Mouse (Mus musculus): ENCODE measurements at regions not wholly inside any gene's neighbourhood (a gene's known extent, or its start where the extent isn't known, plus 50 kb on each side); places are given as distances from the start of the nearest gene placed in this dataset.

DNA sequence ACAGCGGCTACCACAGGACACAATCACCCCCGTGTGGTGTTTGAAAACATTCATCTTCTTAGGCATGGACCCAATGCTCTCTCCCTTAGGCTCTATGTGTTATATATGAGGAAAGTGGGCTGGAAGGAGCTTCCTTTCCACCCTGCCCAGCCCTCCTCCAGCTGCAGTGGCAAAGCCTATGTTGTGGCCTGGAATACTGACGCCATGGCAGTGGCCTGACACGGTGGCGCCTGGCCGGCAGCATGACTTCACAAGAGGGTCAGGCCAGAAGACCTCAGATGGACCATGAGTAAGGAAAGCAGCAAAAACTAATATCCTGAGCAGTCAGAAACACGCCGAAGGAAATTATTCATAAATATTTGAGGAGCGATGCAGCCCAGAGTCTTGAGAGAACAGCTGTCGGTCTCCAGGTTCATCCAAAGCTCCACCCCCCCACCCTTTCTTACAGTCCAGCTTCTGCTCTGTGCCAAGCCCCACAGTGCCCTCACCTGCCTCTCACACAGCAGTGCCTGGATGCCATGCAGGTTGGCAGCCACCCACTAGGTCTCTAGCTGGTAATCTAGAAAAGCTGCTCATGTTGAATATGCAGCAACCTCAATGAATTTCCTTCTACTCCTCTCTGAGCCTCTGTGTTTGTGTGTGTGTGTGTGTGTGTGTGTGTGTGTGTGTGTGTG, 577.3 kb upstream of the Clint1 start:
- Histone ChIP-seq H3K36me3 (ENCODE audit: control insufficient read depth, insufficient read depth, low read length) (no peaks in the 10 kb centered on the region), H3K27me3 (ENCODE audit: control insufficient read depth, insufficient read depth, low read length) (no peaks in the 10 kb centered on the region), H3K27ac (ENCODE audit: control insufficient read depth, insufficient read depth, low read depth, low read length) (no peak overlapping the region), H3K4me3 (ENCODE audit: control insufficient read depth, low read depth, low read length) (no peak overlapping the region), H3K4me1 (ENCODE audit: control insufficient read depth, insufficient read depth, low read length) (no peaks in the 10 kb centered on the region)
- TF ChIP-seq POLR2A (IDR thresholded peaks at IDR 0.05; ENCODE audit: control insufficient read depth, low read depth, low read length): no peak
- TF ChIP-seq CTCF (IDR thresholded peaks at IDR 0.05; ENCODE audit: control insufficient read depth, insufficient read depth, insufficient replicate concordance, low read depth, low read length): no peak

- Histone ChIP-seq H3K4me1 (ENCODE audit: control insufficient read depth, insufficient read depth, low read length) (no peaks in the 10 kb centered on the region), H3K27me3 (ENCODE audit: control insufficient read depth, insufficient read depth, low read length) (no peaks in the 10 kb centered on the region), H3K27ac (ENCODE audit: control insufficient read depth, insufficient read depth, low read depth, low read length) (no peak overlapping the region), H3K36me3 (ENCODE audit: control insufficient read depth, insufficient read depth, low read length) (no peaks in the 10 kb centered on the region), H3K4me3 (ENCODE audit: control insufficient read depth, low read depth, low read length) (no peak overlapping the region)
- TF ChIP-seq CTCF (IDR thresholded peaks at IDR 0.05; ENCODE audit: control insufficient read depth, insufficient read depth, insufficient replicate concordance, low read depth, low read length) (no peak), POLR2A (IDR thresholded peaks at IDR 0.05; ENCODE audit: control insufficient read depth, low read depth, low read length) (no peak)
Measured at GRCm38 (mm10) chr11:45275170-45275569, 576.7 kb upstream of the Clint1 start.

- Histone ChIP-seq H3K27me3 (ENCODE audit: control insufficient read depth, insufficient read depth, low read length) (no peaks in the 10 kb centered on the region), H3K36me3 (ENCODE audit: control insufficient read depth, insufficient read depth, low read length) (no peaks in the 10 kb centered on the region), H3K4me3 (ENCODE audit: control insufficient read depth, low read depth, low read length) (no peak overlapping the region), H3K4me1 (ENCODE audit: control insufficient read depth, insufficient read depth, low read length) (no peaks in the 10 kb centered on the region), H3K27ac (ENCODE audit: control insufficient read depth, insufficient read depth, low read depth, low read length) (no peak overlapping the region)
- TF ChIP-seq CTCF (IDR thresholded peaks at IDR 0.05; ENCODE audit: control insufficient read depth, insufficient read depth, insufficient replicate concordance, low read depth, low read length) (no peak), POLR2A (IDR thresholded peaks at IDR 0.05; ENCODE audit: control insufficient read depth, low read depth, low read length) (no peak)
Measured at GRCm38 (mm10) chr11:45296772-45297171, 555.1 kb upstream of the Clint1 start.

GRCm38 (mm10) chr11:45311934-45312333, 539.9 kb upstream of the Clint1 start:
- H3K4me3 ChIP-seq (ENCODE audit: control insufficient read depth, low read depth, low read length): no peak overlapping the region
- no peak overlapping the region for H3K27ac ChIP-seq (ENCODE audit: control insufficient read depth, insufficient read depth, low read depth, low read length)
- H3K4me1 ChIP-seq (ENCODE audit: control insufficient read depth, insufficient read depth, low read length): no peaks in the 10 kb centered on the region
- H3K27me3 ChIP-seq (ENCODE audit: control insufficient read depth, insufficient read depth, low read length): no peaks in the 10 kb centered on the region
- no peaks in the 10 kb centered on the region for H3K36me3 ChIP-seq (ENCODE audit: control insufficient read depth, insufficient read depth, low read length)
- TF ChIP-seq CTCF (IDR thresholded peaks at IDR 0.05; ENCODE audit: control insufficient read depth, insufficient read depth, insufficient replicate concordance, low read depth, low read length): no peak
- TF ChIP-seq POLR2A (IDR thresholded peaks at IDR 0.05; ENCODE audit: control insufficient read depth, low read depth, low read length): no peak

DNA sequence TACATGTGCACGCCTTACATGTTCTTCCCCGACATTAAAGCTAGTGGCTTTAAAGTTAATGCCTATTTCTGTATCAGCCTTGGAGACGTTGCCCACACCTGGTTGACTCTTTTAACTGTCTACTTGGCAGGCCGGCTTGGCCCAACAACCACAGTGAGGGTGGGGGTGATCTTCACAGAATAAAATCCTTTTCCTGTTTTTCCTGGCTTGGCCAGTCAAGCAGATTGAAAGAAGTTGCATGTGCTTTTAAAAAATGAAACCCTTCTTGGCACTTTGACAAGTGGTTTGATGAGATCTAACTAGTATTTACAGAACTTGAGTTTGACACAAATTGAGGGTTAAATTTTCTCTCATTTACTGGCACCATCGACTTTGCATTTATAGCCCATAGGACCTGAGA, 528.1 kb upstream of the Clint1 start:
- TF ChIP-seq CTCF (IDR thresholded peaks at IDR 0.05; ENCODE audit: control insufficient read depth, insufficient read depth, insufficient replicate concordance, low read depth, low read length) (no peak), POLR2A (IDR thresholded peaks at IDR 0.05; ENCODE audit: control insufficient read depth, low read depth, low read length) (no peak)
- no peaks in the 10 kb centered on the region for H3K4me1 ChIP-seq (ENCODE audit: control insufficient read depth, insufficient read depth, low read length)
- H3K27ac ChIP-seq (ENCODE audit: control insufficient read depth, insufficient read depth, low read depth, low read length): no peak overlapping the region

GRCm38 (mm10) chr11:45330319-45330718, 521.5 kb upstream of the Clint1 start:
- no peak for TF ChIP-seq POLR2A (IDR thresholded peaks at IDR 0.05; ENCODE audit: control insufficient read depth, low read depth, low read length)
- H3K36me3 ChIP-seq (ENCODE audit: control insufficient read depth, insufficient read depth, low read length): no peaks in the 10 kb centered on the region
- H3K4me3 ChIP-seq (ENCODE audit: control insufficient read depth, low read depth, low read length): no peak overlapping the region
- H3K27me3 ChIP-seq (ENCODE audit: control insufficient read depth, insufficient read depth, low read length): no peaks in the 10 kb centered on the region
- H3K4me1 ChIP-seq (ENCODE audit: control insufficient read depth, insufficient read depth, low read length): no peaks in the 10 kb centered on the region
- H3K27ac ChIP-seq (ENCODE audit: control insufficient read depth, insufficient read depth, low read depth, low read length): no peak overlapping the region

More for the DNA sequence above, 528.1 kb upstream of the Clint1 start:
- Histone ChIP-seq H3K36me3 (ENCODE audit: control insufficient read depth, insufficient read depth, low read length) (no peaks in the 10 kb centered on the region), H3K4me3 (ENCODE audit: control insufficient read depth, low read depth, low read length) (no peak overlapping the region), H3K27me3 (ENCODE audit: control insufficient read depth, insufficient read depth, low read length) (no peaks in the 10 kb centered on the region)

DNA sequence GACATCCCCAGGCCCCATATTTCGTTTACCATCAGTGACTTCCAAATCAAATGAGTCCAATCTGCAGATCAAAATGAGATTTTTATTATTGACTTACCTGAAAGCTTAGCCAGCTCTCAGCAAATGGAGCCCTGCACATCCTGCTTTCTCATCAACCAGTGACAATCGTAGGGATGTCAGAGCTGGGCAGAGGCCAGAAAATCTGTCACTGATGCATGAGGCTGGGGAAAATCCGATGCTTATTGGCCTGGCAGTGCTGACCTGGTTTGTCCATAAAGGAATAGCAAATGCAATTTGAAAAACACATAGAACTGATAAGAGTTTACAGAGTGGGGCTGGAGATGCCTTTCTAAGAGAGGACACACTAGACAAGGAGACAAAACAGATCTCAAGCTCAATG, 518.1 kb upstream of the Clint1 start:
- no peaks in the 10 kb centered on the region for H3K36me3 ChIP-seq (ENCODE audit: control insufficient read depth, insufficient read depth, low read length)
- H3K27me3 ChIP-seq (ENCODE audit: control insufficient read depth, insufficient read depth, low read length): no peaks in the 10 kb centered on the region
- no peak overlapping the region for H3K27ac ChIP-seq (ENCODE audit: control insufficient read depth, insufficient read depth, low read depth, low read length)
- TF ChIP-seq POLR2A (IDR thresholded peaks at IDR 0.05; ENCODE audit: control insufficient read depth, low read depth, low read length) (no peak), CTCF (IDR thresholded peaks at IDR 0.05; ENCODE audit: control insufficient read depth, insufficient read depth, insufficient replicate concordance, low read depth, low read length) (no peak)
- H3K4me1 ChIP-seq (ENCODE audit: control insufficient read depth, insufficient read depth, low read length): no peaks in the 10 kb centered on the region
- H3K4me3 ChIP-seq (ENCODE audit: control insufficient read depth, low read depth, low read length): no peak overlapping the region

GRCm38 (mm10) chr11:45349331-45349730, 502.5 kb upstream of the Clint1 start:
- no peak for TF ChIP-seq POLR2A (IDR thresholded peaks at IDR 0.05; ENCODE audit: control insufficient read depth, low read depth, low read length)
- no peak for TF ChIP-seq CTCF (IDR thresholded peaks at IDR 0.05; ENCODE audit: control insufficient read depth, insufficient read depth, insufficient replicate concordance, low read depth, low read length)
- H3K4me3 ChIP-seq (ENCODE audit: control insufficient read depth, low read depth, low read length): no peak overlapping the region
- no peak overlapping the region for H3K27ac ChIP-seq (ENCODE audit: control insufficient read depth, insufficient read depth, low read depth, low read length)
- no peaks in the 10 kb centered on the region for H3K4me1 ChIP-seq (ENCODE audit: control insufficient read depth, insufficient read depth, low read length)
- no peaks in the 10 kb centered on the region for H3K27me3 ChIP-seq (ENCODE audit: control insufficient read depth, insufficient read depth, low read length)
- H3K36me3 ChIP-seq (ENCODE audit: control insufficient read depth, insufficient read depth, low read length): no peaks in the 10 kb centered on the region
